Mouse (Mus musculus) lung, embryonic 16.5 days (tissue): ENCODE results near the gene Rps27rt. TPM values are rescaled to one million over a fixed set of nuclear protein-coding genes. Genes with fewer than 3 reads are reported as not detected.
"Not testable (repeated sequence)": the region's sequence is repeated elsewhere in the genome, so short reads cannot be mapped to it uniquely, and the experiment has no call there.

ENCODE experiments used
- ATAC-seq: fragments of 200-750 bp; cut with Nextera tagmentation; 2 replicates; pipeline ENCODE4 v1.8.0; 2017; ENCODE audit warnings: low read depth, mild to moderate bottlenecking, moderate library complexity
- H3K27ac ChIP-seq: fragments of 300-500 bp; sonication (generic); 2 replicates; pipeline ENCODE4 v1.5.1; 2014; ENCODE audit warnings: mild to moderate bottlenecking, control low read depth, low read length
- H3K27me3 ChIP-seq: fragments of 300-500 bp; sonication (generic); 2 replicates; pipeline ENCODE4 v1.6.1; 2014; ENCODE audit warnings: low read depth, low read length, mixed read lengths; ENCODE audit not compliant: control insufficient read depth, insufficient read depth
- H3K36me3 ChIP-seq: fragments of 300-500 bp; sonication (generic); 2 replicates; pipeline ENCODE4 v1.6.1; 2014; ENCODE audit warnings: low read length; ENCODE audit not compliant: control insufficient read depth, insufficient read depth
- H3K4me1 ChIP-seq: fragments of 300-500 bp; sonication (generic); replicated peaks from 2 replicates; pipeline ENCODE4 v1.6.1; 2014; ENCODE audit warnings: low read length, mixed read lengths; ENCODE audit not compliant: control insufficient read depth, insufficient read depth
- H3K4me2 ChIP-seq: fragments of 300-500 bp; sonication (generic); 2 replicates; pipeline ENCODE4 v1.6.1; 2014; ENCODE audit warnings: low read depth, low read length, control low read depth
- H3K4me3 ChIP-seq: fragments of 300-500 bp; sonication (generic); 2 replicates; pipeline ENCODE4 v1.5.1; 2014; ENCODE audit warnings: mild to moderate bottlenecking, low read length, control low read depth
- H3K9ac ChIP-seq: fragments of 300-500 bp; sonication (generic); 2 replicates; pipeline ENCODE4 v1.6.1; 2014; ENCODE audit warnings: low read length, control low read depth
- H3K9me3 ChIP-seq: fragments of 300-500 bp; sonication (generic); 2 replicates; pipeline ENCODE4 v1.6.1; 2016; ENCODE audit warnings: low read length; ENCODE audit not compliant: control insufficient read depth
- WGBS: fragments of 180-500 bp; shearing (Covaris S2); extraction: QIAGEN DNeasy Blood & Tissue Kit; methylation state at CpG from one replicate; pipeline ENCODE4 v1.1.7; 2014; 5-methylcytosine and 5-hydroxymethylcytosine counted together
- polyA plus RNA-seq: library from polyadenylated mRNA; unstranded; fragments of >200 nt; fragmentation: Nextera tagmentation; extraction: Ambion mirVana; gene quantifications from 2 replicates; pipeline ENCODE4 v1.2.1, GENCODE M21; 2015

The Rps27rt gene
- polyA plus RNA-seq, 1 experiment from 2014 or later = 402 TPM

GRCm38 (mm10) chr9:114966286-114966685 is 16.3 kb downstream of the Rps27rt start:
- not testable (repeated sequence) for H3K27me3 ChIP-seq, H3K9ac ChIP-seq, H3K27ac ChIP-seq, H3K4me2 ChIP-seq, H3K4me3 ChIP-seq, H3K36me3 ChIP-seq, ATAC-seq, H3K4me1 ChIP-seq, H3K9me3 ChIP-seq
- WGBS = 78% methylated on average over 7 of the region's 7 CpGs

GRCm38 (mm10) chr9:114964093-114964492 is 18.4 kb downstream of the Rps27rt start:
- no peak overlapping the region for H3K4me3 ChIP-seq
- H3K4me2 ChIP-seq = no peak overlapping the region
- no peaks in the 10 kb centered on the region for H3K27me3 ChIP-seq
- H3K9me3 ChIP-seq = no peaks in the 10 kb centered on the region
- H3K27ac ChIP-seq = no peak overlapping the region
- H3K36me3 ChIP-seq = no peaks in the 10 kb centered on the region
- WGBS = 45% methylated on average over 3 of the region's 3 CpGs
- no peak overlapping the region for H3K9ac ChIP-seq
- no peak for ATAC-seq
- no peaks in the 10 kb centered on the region for H3K4me1 ChIP-seq

GRCm38 (mm10) chr9:114960844-114961243 is 21.7 kb downstream of the Rps27rt start:
- Histone ChIP-seq H3K27me3 (no peaks in the 10 kb centered on the region), H3K27ac (no peak overlapping the region), H3K4me3 (no peak overlapping the region), H3K4me2 (no peak overlapping the region), H3K36me3 (no peaks in the 10 kb centered on the region), H3K9me3 (no peaks in the 10 kb centered on the region), H3K4me1 (no peaks in the 10 kb centered on the region), H3K9ac (no peak overlapping the region)
- 70% methylated on average over 6 of the region's 6 CpGs for WGBS
- no peak for ATAC-seq

- no peak for ATAC-seq
- H3K27ac ChIP-seq = no peak overlapping the region
- no peaks in the 10 kb centered on the region for H3K4me1 ChIP-seq
- no peaks in the 10 kb centered on the region for H3K9me3 ChIP-seq
- no peak overlapping the region for H3K4me2 ChIP-seq
- no peaks in the 10 kb centered on the region for H3K27me3 ChIP-seq
- H3K36me3 ChIP-seq = no peaks in the 10 kb centered on the region
- H3K4me3 ChIP-seq = no peak overlapping the region
- 53% methylated on average over 4 of the region's 4 CpGs for WGBS
- no peak overlapping the region for H3K9ac ChIP-seq
Measured at GRCm38 (mm10) chr9:114960043-114960789, 22.3 kb downstream of the Rps27rt start.

GRCm38 (mm10) chr9:114956945-114957344 is 25.6 kb downstream of the Rps27rt start:
- Histone ChIP-seq H3K9ac (no peak overlapping the region), H3K27me3 (no peaks in the 10 kb centered on the region), H3K27ac (no peak overlapping the region), H3K4me1 (no peaks in the 10 kb centered on the region), H3K4me3 (no peak overlapping the region), H3K36me3 (no peaks in the 10 kb centered on the region), H3K9me3 (no peaks in the 10 kb centered on the region), H3K4me2 (no peak overlapping the region)
- ATAC-seq = peak; percentile 70; the same call in 1 of the 2 replicates
- WGBS = 36% methylated on average over 5 of the region's 5 CpGs

- no peak overlapping the region for H3K27ac ChIP-seq
- no peaks in the 10 kb centered on the region for H3K9me3 ChIP-seq
- H3K36me3 ChIP-seq = no peaks in the 10 kb centered on the region
- WGBS = 90% methylated on average over 11 of the region's 11 CpGs
- no peak overlapping the region for H3K9ac ChIP-seq
- no peaks in the 10 kb centered on the region for H3K27me3 ChIP-seq
- H3K4me1 ChIP-seq = no peaks in the 10 kb centered on the region
- no peak overlapping the region for H3K4me3 ChIP-seq
- ATAC-seq = no peak
- H3K4me2 ChIP-seq = no peak overlapping the region
Measured at GRCm38 (mm10) chr9:114955340-114955739, 27.2 kb downstream of the Rps27rt start.

GRCm38 (mm10) chr9:114952866-114953265 is 29.7 kb downstream of the Rps27rt start:
- Histone ChIP-seq H3K9ac (no peak overlapping the region), H3K36me3 (no peaks in the 10 kb centered on the region), H3K27ac (no peak overlapping the region), H3K4me3 (no peak overlapping the region), H3K27me3 (no peaks in the 10 kb centered on the region), H3K4me1 (no peaks in the 10 kb centered on the region), H3K4me2 (no peak overlapping the region), H3K9me3 (no peaks in the 10 kb centered on the region)
- ATAC-seq = no peak
- 27% methylated on average over 1 of the region's 1 CpGs for whole genome bisulfite sequencing

GRCm38 (mm10) chr9:114948395-114948794 is 34.1 kb downstream of the Rps27rt start:
- 0 out of 2 replicates have a peak, but pooled peaks have one; percentile 43 for ATAC-seq
- no peaks in the 10 kb centered on the region for H3K9me3 ChIP-seq

GRCm38 (mm10) chr9:114945576-114945975 is 37.0 kb downstream of the Rps27rt start:
- Histone ChIP-seq H3K9ac (no peak overlapping the region), H3K27ac (no peak overlapping the region), H3K27me3 (no peaks in the 10 kb centered on the region), H3K4me2 (no peak overlapping the region), H3K9me3 (no peaks in the 10 kb centered on the region), H3K36me3 (no peaks in the 10 kb centered on the region), H3K4me3 (no peak overlapping the region), H3K4me1 (no peaks in the 10 kb centered on the region)
- no peak for ATAC-seq
- WGBS = 81% methylated on average over 6 of the region's 6 CpGs

More at GRCm38 (mm10) chr9:114948395-114948794, 34.1 kb downstream of the Rps27rt start:
- WGBS = 36% methylated on average over 5 of the region's 5 CpGs
- Histone ChIP-seq H3K27me3 (no peaks in the 10 kb centered on the region), H3K4me2 (no peak overlapping the region), H3K36me3 (no peaks in the 10 kb centered on the region), H3K4me1 (no peaks in the 10 kb centered on the region), H3K27ac (no peak overlapping the region), H3K4me3 (no peak overlapping the region), H3K9ac (no peak overlapping the region)
